Mouse (Mus musculus): ENCODE measurements around the gene Lims1.

GRCm38 (mm10) chr10:58295605-58296004, 27.7 kb upstream of the Lims1 start:
- TF ChIP-seq POLR2A (IDR thresholded peaks at IDR 0.05; ENCODE audit: insufficient read length, low read depth): no peak
- no peak for TF ChIP-seq MAX (IDR thresholded peaks at IDR 0.05; ENCODE audit: low read depth)
- TF ChIP-seq USF1 (IDR thresholded peaks at IDR 0.05; ENCODE audit: low read depth): no peak
- TF ChIP-seq CEBPB (IDR thresholded peaks at IDR 0.05; ENCODE audit: insufficient read depth, poor library complexity, severe bottlenecking): no peak
- TF ChIP-seq POLR2AphosphoS2 (IDR thresholded peaks at IDR 0.05; ENCODE audit: insufficient read length, low read depth): no peak
